In the genomic region with DNA sequence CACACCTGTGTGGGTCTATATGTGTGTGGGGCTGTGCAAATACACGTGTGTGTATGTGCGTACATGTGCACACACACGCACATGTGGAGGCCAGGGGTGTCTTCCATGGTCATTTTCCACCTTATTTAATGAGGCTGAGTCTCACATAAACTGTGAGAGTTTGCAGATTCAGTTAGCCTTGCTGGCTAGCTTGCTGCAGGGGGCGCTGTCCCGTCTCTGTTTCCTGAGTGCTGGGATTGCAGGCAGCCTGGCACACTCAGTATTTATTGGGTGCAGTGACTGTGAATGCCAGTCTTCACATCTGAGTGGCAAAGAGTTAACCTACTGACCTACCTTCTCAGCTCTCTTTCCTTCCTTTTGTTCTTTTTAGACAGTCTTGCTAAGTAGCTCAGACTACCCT, we compare ENCODE assay signal across 20 mouse cellular contexts. TPM values are rescaled to one million over a fixed set of nuclear protein-coding genes. Genes with fewer than 3 reads are reported as not detected.
DNase-seq lines count a peak whose midpoint lies in the region; ATAC-seq and TF ChIP-seq lines count a peak whose summit lies in the region.
"Had no signal": no experiment of that assay in that cellular context is flagged by ENCODE, and none has a peak within 500 bp of the region (broad histone marks: within the 10 kb centered on the region; RNA-seq: fewer than 3 reads in every experiment).

No protein-coding gene starts in this region.

- no peaks in the 10 kb centered on the region for H3K4me1 ChIP-seq in intestine, postnatal 0 days (replicated peaks; ENCODE audit: control insufficient read depth, insufficient read depth, low read length)
- peaks cover 5% of the 10 kb centered on the region; the same call in 1 of the 2 replicates for H3K4me1 ChIP-seq in intestine, embryonic 15.5 days (replicated peaks)
- H3K4me1 ChIP-seq in lung, embryonic 14.5 days (ENCODE audit: insufficient read depth): no peaks in the 10 kb centered on the region
- no peaks in the 10 kb centered on the region for H3K4me1 ChIP-seq in E14TG2a.4 (replicated peaks; ENCODE audit: low read depth, low read length)
- H3K4me1 ChIP-seq: hindbrain, embryonic 13.5 days had no signal

- H3K36me3 ChIP-seq in intestine, postnatal 0 days (ENCODE audit: control insufficient read depth, insufficient read depth): no peaks in the 10 kb centered on the region
- no peaks in the 10 kb centered on the region for H3K36me3 ChIP-seq in intestine, embryonic 15.5 days
- H3K36me3 ChIP-seq in lung, embryonic 14.5 days (ENCODE audit: insufficient read depth): no peaks in the 10 kb centered on the region
- H3K36me3 ChIP-seq in E14TG2a.4 (ENCODE audit: insufficient read depth, low read length): no peaks in the 10 kb centered on the region
- H3K36me3 ChIP-seq: embryonic facial prominence, embryonic 13.5 days; G1E; hindbrain, embryonic 13.5 days had no signal

- H3K9ac ChIP-seq in intestine, postnatal 0 days (ENCODE audit: low read depth, low read length): no peak overlapping the region
- no peak overlapping the region for H3K9ac ChIP-seq in intestine, embryonic 15.5 days
- no peak overlapping the region for H3K9ac ChIP-seq in lung, embryonic 14.5 days
- H3K9ac ChIP-seq: embryonic facial prominence, embryonic 13.5 days; hindbrain, embryonic 13.5 days had no signal

- H3K27me3 ChIP-seq in intestine, postnatal 0 days (replicated peaks; ENCODE audit: control insufficient read depth, insufficient read depth, low read length): no peaks in the 10 kb centered on the region
- H3K27me3 ChIP-seq in intestine, embryonic 15.5 days (replicated peaks): no peaks in the 10 kb centered on the region
- no peaks in the 10 kb centered on the region for H3K27me3 ChIP-seq in lung, embryonic 14.5 days (ENCODE audit: insufficient read depth, low read length)
- H3K27me3 ChIP-seq in E14TG2a.4 (ENCODE audit: insufficient read depth, low read length): 0 out of 2 replicates have a peak, but pooled peaks cover 6% of the 10 kb centered on the region
- H3K27me3 ChIP-seq: embryonic facial prominence, embryonic 13.5 days; hindbrain, embryonic 13.5 days had no signal

- H3K4me3 ChIP-seq in intestine, postnatal 0 days (ENCODE audit: low read depth, low read length): no peak overlapping the region
- H3K4me3 ChIP-seq in intestine, embryonic 15.5 days (replicated peaks): no peak overlapping the region
- H3K4me3 ChIP-seq in lung, embryonic 14.5 days (ENCODE audit: low read depth, low read length): no peak overlapping the region
- H3K4me3 ChIP-seq in E14TG2a.4 (replicated peaks; ENCODE audit: low read length): no peak overlapping the region
- H3K4me3 ChIP-seq: embryonic facial prominence, embryonic 13.5 days; hindbrain, embryonic 13.5 days had no signal

- no peak for DNase-seq in lung, embryonic 14.5 days
- DNase-seq in lung, postnatal 25 days (ENCODE audit: low spot score): no peak
- DNase-seq in R1 (ENCODE audit: low read depth, low spot score): peak; percentile 24
- DNase-seq in layer of hippocampus, adult 8-10 months (ENCODE audit: low spot score in 2 of 2): no peak
- DNase-seq in urinary bladder, postnatal 25 days (ENCODE audit: low spot score): no peak
- DNase-seq: adrenal gland, adult 8-10 months; cerebellum, adult 2 months; gastrocnemius, postnatal 25 days; kidney, postnatal 10 days; midbrain, embryonic 14.5 days; right cerebral cortex, adult 18-20 months; thymus, postnatal 14 days had no signal

- peak; percentile 53 for TF ChIP-seq CTCF in intestine, postnatal 0 days (IDR thresholded peaks at IDR 0.05; ENCODE audit: low read depth)
- TF ChIP-seq CTCF in lung, embryonic 14.5 days (IDR thresholded peaks at IDR 0.05; ENCODE audit: low read depth): peak; percentile 33
- TF ChIP-seq CTCF in E14TG2a.4 (conservative IDR thresholded peaks at IDR 0.05; ENCODE audit: low read length): peak; percentile 54

- H3K9me3 ChIP-seq in intestine, postnatal 0 days (ENCODE audit: control insufficient read depth): no peaks in the 10 kb centered on the region
- no peaks in the 10 kb centered on the region for H3K9me3 ChIP-seq in intestine, embryonic 15.5 days
- no peaks in the 10 kb centered on the region for H3K9me3 ChIP-seq in lung, embryonic 14.5 days (ENCODE audit: low read depth, low read length)
- H3K9me3 ChIP-seq in E14TG2a.4 (ENCODE audit: low read length): peaks cover 12% of the 10 kb centered on the region
- H3K9me3 ChIP-seq: embryonic facial prominence, embryonic 13.5 days; hindbrain, embryonic 13.5 days had no signal

- WGBS in intestine, postnatal 0 days: 71% methylated on average over 5 of the region's 5 CpGs
- WGBS in intestine, embryonic 15.5 days: 63% methylated on average over 5 of the region's 5 CpGs
- WGBS in lung, embryonic 14.5 days: 62% methylated on average over 5 of the region's 5 CpGs

- no peak overlapping the region for H3K4me2 ChIP-seq in intestine, postnatal 0 days (replicated peaks; ENCODE audit: low read depth)
- H3K4me2 ChIP-seq in intestine, embryonic 15.5 days (replicated peaks): no peak overlapping the region
- no peak overlapping the region for H3K4me2 ChIP-seq in lung, embryonic 14.5 days
- H3K4me2 ChIP-seq: embryonic facial prominence, embryonic 13.5 days; hindbrain, embryonic 13.5 days had no signal

- ATAC-seq in intestine, postnatal 0 days: no peak
- ATAC-seq in intestine, embryonic 15.5 days: no peak
- ATAC-seq in lung, embryonic 14.5 days (ENCODE audit: insufficient read depth): no peak
- ATAC-seq: intestine, embryonic 16.5 days had no signal

- H3K27ac ChIP-seq in intestine, postnatal 0 days (ENCODE audit: low read depth, low read length): no peak overlapping the region
- H3K27ac ChIP-seq in intestine, embryonic 15.5 days: no peak overlapping the region
- H3K27ac ChIP-seq in lung, embryonic 14.5 days (ENCODE audit: low read depth): no peak overlapping the region
- H3K27ac ChIP-seq: embryonic facial prominence, embryonic 13.5 days; hindbrain, embryonic 13.5 days; macrophage had no signal

RNA-seq across cellular contexts. Expression of a gene that starts 21.8 kb away (rescaled TPM):
- polyA plus RNA-seq in intestine, postnatal 0 days (2015; fragmentation: Nextera tagmentation; extraction: Ambion mirVana): 7.6 and 8.6 TPM in 2 replicates
- polyA plus RNA-seq in intestine, embryonic 15.5 days (2015; fragmentation: Nextera tagmentation; extraction: Ambion mirVana): 29.5 and 33.0 TPM in 2 replicates
- 10.6 and 14.0 TPM in 2 replicates for polyA plus RNA-seq in lung, embryonic 14.5 days (2014; fragmentation: Nextera tagmentation; extraction: Ambion mirVana)
- under 1 TPM in 3 of 4 experiments, not detected in 1; 0.12 to 0.20 (median 0.18) TPM for total RNA-seq in layer of hippocampus, adult 8-10 months (2022)
- total RNA-seq: adrenal gland, adult 8-10 months had no signal
- polyA plus RNA-seq: G1E, macrophage had no signal

RNA-seq across cellular contexts. Expression of a gene that starts 53.4 kb away (rescaled TPM):
- 16.5 and 19.4 TPM in 2 replicates for polyA plus RNA-seq in intestine, postnatal 0 days (2015; fragmentation: Nextera tagmentation; extraction: Ambion mirVana)
- 7.6 and 9.7 TPM in 2 replicates for polyA plus RNA-seq in intestine, embryonic 15.5 days (2015; fragmentation: Nextera tagmentation; extraction: Ambion mirVana)
- 1.5 and 2.5 TPM in 2 replicates for polyA plus RNA-seq in lung, embryonic 14.5 days (2014; fragmentation: Nextera tagmentation; extraction: Ambion mirVana)
- total RNA-seq in layer of hippocampus, adult 8-10 months (2022): 1 to 10 TPM; 1.1 to 2.6 (median 1.6) TPM
- polyA plus RNA-seq: macrophage had no signal
